Mouse (Mus musculus) limb, embryonic 15.5 days (tissue): ENCODE measurements around the gene Hdac8. TPM values are rescaled to one million over a fixed set of nuclear protein-coding genes. Genes with fewer than 3 reads are reported as not detected.

Source experiments
- ATAC-seq: fragments of 200-750 bp; cut with Nextera tagmentation; 2 replicates; pipeline ENCODE4 v1.8.0; 2017; ENCODE audit warnings: low read depth, moderate TSS enrichment; ENCODE audit not compliant: insufficient number of reproducible peaks, low FRiP score, low TSS enrichment
- H3K27ac ChIP-seq: fragments of 300-500 bp; sonication (generic); 2 replicates; pipeline ENCODE4 v1.5.1; 2015; ENCODE audit warnings: moderate library complexity, mild to moderate bottlenecking, inconsistent platforms
- H3K27me3 ChIP-seq: fragments of 300-500 bp; sonication (generic); 2 replicates; pipeline ENCODE4 v1.6.1; 2015; ENCODE audit warnings: inconsistent platforms
- H3K36me3 ChIP-seq: fragments of 300-500 bp; sonication (generic); 2 replicates; pipeline ENCODE4 v1.6.1; 2015; ENCODE audit warnings: inconsistent platforms
- H3K4me1 ChIP-seq: fragments of 300-500 bp; sonication (generic); 2 replicates; pipeline ENCODE4 v1.6.1; 2015; ENCODE audit warnings: inconsistent platforms
- H3K4me2 ChIP-seq: fragments of 300-500 bp; sonication (generic); 2 replicates; pipeline ENCODE4 v1.6.1; 2015; ENCODE audit warnings: mild to moderate bottlenecking, inconsistent platforms
- H3K4me3 ChIP-seq: fragments of 300-500 bp; sonication (generic); 2 replicates; pipeline ENCODE4 v1.5.1; 2015; ENCODE audit warnings: mild to moderate bottlenecking, inconsistent platforms
- H3K9ac ChIP-seq: fragments of 300-500 bp; sonication (generic); 2 replicates; pipeline ENCODE4 v1.6.1; 2015; ENCODE audit warnings: inconsistent platforms
- H3K9me3 ChIP-seq: fragments of 300-500 bp; sonication (generic); 2 replicates; pipeline ENCODE4 v1.6.1; 2016; ENCODE audit warnings: inconsistent platforms
- WGBS: fragments of 180-500 bp; shearing (Covaris S2); methylation state at CpG from one replicate; pipeline ENCODE4 v1.1.7; 2015; 5-methylcytosine and 5-hydroxymethylcytosine counted together
- polyA plus RNA-seq: library from polyadenylated mRNA; unstranded; fragments of >200 nt; fragmentation: Nextera tagmentation; extraction: Ambion mirVana; gene quantifications from 2 replicates; pipeline ENCODE4 v1.2.1, GENCODE M21; 2015

Hdac8 gene
- polyA plus RNA-seq, 1 experiment from 2014 or later = 13.2 TPM

DNA sequence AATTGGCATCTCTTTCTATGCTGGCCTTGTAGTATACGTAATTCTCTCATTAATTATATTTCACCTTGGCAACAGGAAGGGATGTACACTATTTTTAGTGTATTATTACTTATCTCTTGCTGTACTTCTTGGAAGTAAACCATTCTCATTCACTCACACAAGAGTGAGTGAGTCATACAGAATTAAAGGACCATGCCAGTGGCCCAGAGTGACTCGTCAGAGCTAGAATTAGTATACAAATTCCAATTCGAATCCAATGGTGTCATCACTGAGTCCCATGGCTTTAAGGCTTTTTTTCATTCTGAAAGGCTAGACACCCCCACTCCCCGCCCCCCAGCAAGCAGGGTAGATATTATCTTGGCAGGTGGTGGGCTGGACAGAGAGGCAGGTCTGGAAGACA, 88.2 kb downstream of the Hdac8 start:
- no peak overlapping the region for H3K4me3 ChIP-seq
- ATAC-seq = no peak
- H3K4me1 ChIP-seq = peaks cover 5% of the 10 kb centered on the region; the same call in 1 of the 2 replicates
- H3K9ac ChIP-seq = no peak overlapping the region
- no peaks in the 10 kb centered on the region for H3K9me3 ChIP-seq
- no peaks in the 10 kb centered on the region for H3K36me3 ChIP-seq
- H3K4me2 ChIP-seq = no peak overlapping the region
- 72% methylated on average over 4 of the region's 4 CpGs for WGBS
- H3K27me3 ChIP-seq = peaks cover 13% of the 10 kb centered on the region; the same call in 1 of the 2 replicates
- H3K27ac ChIP-seq = no peak overlapping the region

DNA sequence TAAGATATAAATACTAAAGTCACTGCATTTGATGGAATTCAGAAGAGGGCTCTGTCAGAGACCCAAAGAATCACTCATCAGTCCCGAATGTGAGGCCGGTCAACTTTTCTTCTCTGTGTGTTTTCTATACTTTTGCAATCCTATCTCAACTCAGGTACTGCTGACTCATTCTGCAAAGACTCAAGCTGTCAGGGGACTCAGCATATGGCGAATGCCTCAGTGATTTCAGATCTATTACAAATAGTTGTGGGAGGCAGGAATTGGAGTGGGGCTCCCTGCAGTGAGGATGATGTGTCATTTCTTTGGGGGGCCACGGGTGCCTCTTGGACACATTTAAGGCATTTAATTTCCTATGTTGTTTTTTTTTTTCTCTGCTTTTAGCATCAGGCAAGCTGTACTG, 88.8 kb downstream of the Hdac8 start:
- Histone ChIP-seq H3K9me3 (no peaks in the 10 kb centered on the region), H3K4me3 (no peak overlapping the region), H3K27ac (no peak overlapping the region), H3K4me1 (peaks cover 5% of the 10 kb centered on the region; the same call in 1 of the 2 replicates), H3K9ac (no peak overlapping the region), H3K36me3 (no peaks in the 10 kb centered on the region), H3K4me2 (no peak overlapping the region), H3K27me3 (peaks cover 13% of the 10 kb centered on the region; the same call in 1 of the 2 replicates)
- ATAC-seq = no peak
- 53% methylated on average over 4 of the region's 4 CpGs for WGBS

DNA sequence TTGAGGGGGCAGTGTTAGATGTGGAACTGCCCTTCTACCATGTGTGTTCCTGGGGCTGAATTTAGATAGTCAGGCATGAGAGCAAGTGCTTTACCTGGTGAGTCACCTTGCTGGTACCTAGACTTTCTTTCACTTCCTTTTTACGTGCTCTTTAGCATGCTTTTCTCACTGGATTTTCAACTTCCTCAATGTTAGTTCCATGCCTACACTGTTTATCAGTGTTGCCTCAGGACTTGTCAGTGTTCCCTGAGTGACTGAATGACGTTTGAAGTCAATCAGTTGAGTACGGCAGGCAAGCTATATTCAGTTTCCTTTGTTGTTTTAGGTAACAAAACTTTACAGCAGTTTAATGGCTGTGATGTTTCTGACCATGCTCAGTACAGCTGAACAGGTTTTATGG, 120.4 kb downstream of the Hdac8 start:
- no peak for ATAC-seq
- H3K4me3 ChIP-seq = no peak overlapping the region
- no peak overlapping the region for H3K9ac ChIP-seq
- H3K4me1 ChIP-seq = no peaks in the 10 kb centered on the region
- WGBS = 47% methylated on average over 3 of the region's 3 CpGs
- no peak overlapping the region for H3K4me2 ChIP-seq
- no peak overlapping the region for H3K27ac ChIP-seq
- no peaks in the 10 kb centered on the region for H3K9me3 ChIP-seq
- H3K27me3 ChIP-seq = peaks cover 10% of the 10 kb centered on the region; the same call in 1 of the 2 replicates
- no peaks in the 10 kb centered on the region for H3K36me3 ChIP-seq

DNA sequence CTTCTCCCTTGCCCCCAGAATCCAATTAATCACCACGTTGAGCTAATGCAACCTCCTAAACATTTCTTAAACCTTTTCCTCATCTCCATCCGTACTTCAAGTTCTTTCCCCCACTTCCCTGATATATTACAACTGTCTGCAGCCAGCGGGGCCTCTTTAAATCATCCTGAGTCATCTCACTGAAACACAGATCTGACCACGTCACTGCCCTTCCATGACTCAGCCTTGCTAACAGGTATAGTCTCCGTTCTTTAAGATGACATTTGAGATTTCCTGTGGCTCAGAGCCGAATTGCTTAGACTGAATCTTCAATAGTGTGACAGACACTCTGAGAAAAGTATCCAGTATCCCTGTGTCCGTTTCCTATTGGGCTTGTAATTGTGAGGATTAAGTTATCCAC, 122.0 kb downstream of the Hdac8 start:
- H3K36me3 ChIP-seq = no peaks in the 10 kb centered on the region
- H3K27me3 ChIP-seq = peaks cover 10% of the 10 kb centered on the region; the same call in 1 of the 2 replicates
- H3K4me3 ChIP-seq = no peak overlapping the region
- H3K9me3 ChIP-seq = no peaks in the 10 kb centered on the region
- no peaks in the 10 kb centered on the region for H3K4me1 ChIP-seq
- H3K4me2 ChIP-seq = no peak overlapping the region
- 48% methylated on average over 7 of the region's 7 CpGs for WGBS
- no peak overlapping the region for H3K27ac ChIP-seq
- ATAC-seq = no peak
- no peak overlapping the region for H3K9ac ChIP-seq

DNA sequence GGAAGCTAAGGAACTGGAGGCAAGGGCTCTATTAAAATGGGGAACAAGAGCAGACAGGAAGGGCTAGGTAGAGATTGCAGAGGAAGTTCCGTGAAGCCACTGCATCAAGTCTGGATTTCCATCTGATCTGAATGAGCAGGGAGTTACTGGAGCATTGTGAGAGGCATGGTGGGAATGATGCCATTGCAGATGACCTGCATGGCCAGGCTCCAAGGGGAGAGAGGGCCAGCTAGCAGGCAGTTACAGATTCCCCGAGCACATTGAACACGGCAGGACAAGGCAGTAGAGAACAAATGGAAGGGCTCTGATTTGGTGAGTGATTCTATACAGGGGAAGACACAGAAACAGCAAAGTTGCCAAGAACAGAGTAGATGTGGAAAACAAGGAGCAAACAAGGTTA, 138.6 kb downstream of the Hdac8 start:
- no peak overlapping the region for H3K9ac ChIP-seq
- no peak for ATAC-seq
- no peaks in the 10 kb centered on the region for H3K36me3 ChIP-seq
- H3K9me3 ChIP-seq = no peaks in the 10 kb centered on the region
- no peak overlapping the region for H3K4me3 ChIP-seq
- peaks cover 13% of the 10 kb centered on the region for H3K27me3 ChIP-seq
- WGBS = 82% methylated on average over 3 of the region's 3 CpGs
- no peaks in the 10 kb centered on the region for H3K4me1 ChIP-seq
- no peak overlapping the region for H3K4me2 ChIP-seq
- H3K27ac ChIP-seq = no peak overlapping the region

DNA sequence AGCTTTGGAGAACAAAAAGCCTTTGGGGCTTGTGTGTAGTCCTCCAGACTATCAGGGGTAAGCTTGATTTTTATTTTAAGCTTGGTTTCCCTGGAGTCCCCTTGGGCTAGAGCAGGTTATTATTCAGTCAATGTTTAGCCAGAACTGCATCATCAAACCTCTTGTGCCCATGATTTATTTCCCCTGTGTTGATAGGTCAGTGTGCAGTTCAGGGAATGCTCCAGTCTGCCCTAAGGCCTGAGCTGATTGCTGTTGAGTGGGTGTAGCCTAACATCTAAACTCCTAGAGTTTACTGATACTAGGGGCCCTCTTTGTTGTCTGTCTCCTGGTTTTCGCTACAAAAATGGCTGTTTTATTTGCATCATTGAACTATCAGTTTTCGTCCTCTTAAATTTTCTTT, 142.9 kb downstream of the Hdac8 start:
- H3K4me3 ChIP-seq = no peak overlapping the region
- H3K9ac ChIP-seq = no peak overlapping the region
- no peaks in the 10 kb centered on the region for H3K4me1 ChIP-seq
- H3K9me3 ChIP-seq = no peaks in the 10 kb centered on the region
- no peak for ATAC-seq
- H3K27ac ChIP-seq = no peak overlapping the region
- 71% methylated on average over 2 of the region's 2 CpGs for WGBS
- no peaks in the 10 kb centered on the region for H3K36me3 ChIP-seq
- H3K4me2 ChIP-seq = no peak overlapping the region
- H3K27me3 ChIP-seq = no peaks in the 10 kb centered on the region

DNA sequence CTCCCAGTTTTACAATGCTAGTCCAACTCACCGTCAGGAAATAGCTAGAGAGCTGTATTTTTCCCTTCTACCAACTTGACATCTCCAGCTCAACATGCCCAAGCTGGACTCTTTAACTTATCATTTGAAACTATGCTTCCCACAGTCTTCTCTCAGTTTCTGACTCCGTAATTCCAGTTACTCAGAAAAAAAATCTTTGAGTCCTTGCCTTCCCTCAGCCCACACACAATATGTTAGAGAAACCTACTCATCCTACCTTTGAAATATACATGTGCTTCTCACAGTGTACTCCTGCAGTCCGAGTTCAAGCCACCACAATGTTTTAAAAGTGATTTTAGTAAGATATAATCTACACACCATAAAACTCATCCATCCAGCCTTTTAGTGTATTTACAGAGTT, 151.7 kb downstream of the Hdac8 start:
- no peaks in the 10 kb centered on the region for H3K4me1 ChIP-seq
- no peak overlapping the region for H3K4me2 ChIP-seq
- H3K36me3 ChIP-seq = no peaks in the 10 kb centered on the region
- H3K4me3 ChIP-seq = no peak overlapping the region
- H3K9ac ChIP-seq = no peak overlapping the region
- peaks cover 20% of the 10 kb centered on the region for H3K27me3 ChIP-seq
- WGBS = 77% methylated on average over 3 of the region's 3 CpGs
- H3K9me3 ChIP-seq = no peaks in the 10 kb centered on the region
- ATAC-seq = no peak
- no peak overlapping the region for H3K27ac ChIP-seq

DNA sequence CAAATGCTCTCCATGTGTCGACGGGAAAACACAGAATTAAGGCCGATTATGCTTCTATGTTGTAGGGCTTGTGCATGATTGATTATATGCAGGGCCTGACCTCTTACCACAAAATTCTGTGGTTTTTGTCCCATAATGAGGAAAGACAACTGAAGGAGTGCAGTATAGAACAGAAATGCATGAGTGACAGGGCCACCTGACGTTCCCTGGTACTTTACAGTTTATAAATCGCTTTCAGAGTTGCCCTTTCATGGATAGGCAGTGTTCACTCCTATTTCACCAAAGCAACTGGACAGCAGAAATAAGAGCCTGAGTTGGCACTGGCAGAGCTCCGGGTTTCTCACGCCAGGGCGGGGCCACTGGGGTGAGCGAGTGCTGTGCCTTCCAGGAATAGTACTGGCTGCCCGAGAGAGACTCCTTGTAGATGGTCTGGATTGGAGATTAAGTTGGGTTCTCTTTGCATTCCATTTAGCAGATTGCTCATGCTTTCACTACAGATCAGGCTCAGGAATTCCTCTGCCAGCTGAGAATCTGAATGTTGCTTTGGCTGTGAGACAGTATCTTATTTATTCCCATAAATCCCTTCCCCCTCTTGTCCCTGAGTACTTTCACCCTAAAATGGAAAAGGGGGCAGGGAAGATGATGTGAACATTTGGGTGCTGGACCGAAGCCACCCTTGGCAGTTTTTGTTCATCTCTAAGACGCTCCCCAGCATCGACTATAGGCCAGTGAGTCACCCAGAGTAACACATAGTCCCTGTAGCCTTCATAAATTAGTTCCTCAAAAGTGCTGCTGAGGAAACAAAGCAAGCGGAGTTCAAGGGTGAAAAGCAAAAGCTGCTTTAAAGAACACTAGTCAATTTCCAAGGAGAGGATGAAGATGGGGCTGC, 155.1 kb downstream of the Hdac8 start:
- no peaks in the 10 kb centered on the region for H3K4me1 ChIP-seq
- peaks cover 22% of the 10 kb centered on the region for H3K27me3 ChIP-seq
- H3K9ac ChIP-seq = no peak overlapping the region
- H3K36me3 ChIP-seq = no peaks in the 10 kb centered on the region
- H3K27ac ChIP-seq = no peak overlapping the region
- H3K9me3 ChIP-seq = no peaks in the 10 kb centered on the region
- H3K4me2 ChIP-seq = no peak overlapping the region
- ATAC-seq = no peak
- 64% methylated on average over 14 of the region's 14 CpGs for WGBS
- no peak overlapping the region for H3K4me3 ChIP-seq

DNA sequence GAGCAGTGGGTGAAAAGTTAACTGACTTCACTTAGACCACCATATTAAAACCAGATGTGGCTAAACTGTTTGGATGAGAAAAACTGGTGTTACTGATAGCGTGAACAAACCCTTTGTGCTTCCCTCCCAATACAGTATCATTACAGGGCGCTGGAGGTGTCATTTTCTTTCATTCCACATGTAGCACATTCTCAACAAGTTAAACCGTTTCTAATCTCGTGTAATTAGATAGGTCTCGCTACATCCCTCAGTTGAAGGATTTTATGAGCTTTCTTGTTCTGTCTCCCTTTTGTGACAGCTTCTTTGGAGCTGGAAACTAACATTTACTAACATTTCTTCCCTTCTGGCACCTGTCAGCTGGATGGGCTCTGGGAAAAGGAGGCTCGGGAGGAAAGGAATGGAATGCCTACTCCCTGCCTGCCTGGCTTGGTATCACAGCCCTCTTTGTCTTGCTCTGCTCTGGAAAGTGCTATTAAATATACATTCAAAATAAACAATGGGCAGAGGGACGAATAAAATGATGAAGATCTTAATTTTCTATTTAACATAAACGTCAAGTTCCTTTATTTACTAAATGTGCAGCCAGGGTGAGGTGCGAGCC, 156.2 kb downstream of the Hdac8 start:
- H3K27ac ChIP-seq = no peak overlapping the region

DNA sequence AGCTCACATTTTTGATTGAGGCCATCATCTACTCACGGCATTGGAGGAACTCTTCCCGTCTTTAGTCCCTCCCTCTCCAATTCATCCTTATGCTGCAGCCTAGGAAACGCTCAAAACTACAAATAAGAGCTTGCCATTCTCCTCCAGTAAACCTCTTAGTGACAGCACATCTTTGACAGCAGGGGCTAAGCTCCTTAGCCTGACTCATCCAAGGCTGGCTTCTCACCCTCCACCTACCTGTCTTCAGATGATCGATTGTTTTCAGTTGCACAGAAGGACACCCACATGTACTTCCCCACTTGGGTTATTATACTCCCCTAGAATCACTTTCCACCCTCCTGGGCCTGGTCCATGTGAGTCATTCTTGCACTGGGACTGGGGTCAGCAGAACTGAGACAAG, 163.5 kb downstream of the Hdac8 start:
- H3K27ac ChIP-seq = no peak overlapping the region
- no peaks in the 10 kb centered on the region for H3K4me1 ChIP-seq
- 66% methylated on average over 4 of the region's 4 CpGs for WGBS
- no peak for ATAC-seq
- H3K27me3 ChIP-seq = peaks cover 10% of the 10 kb centered on the region; the same call in 1 of the 2 replicates
- no peaks in the 10 kb centered on the region for H3K36me3 ChIP-seq
- no peak overlapping the region for H3K4me3 ChIP-seq
- no peak overlapping the region for H3K9ac ChIP-seq
- H3K4me2 ChIP-seq = no peak overlapping the region
- H3K9me3 ChIP-seq = no peaks in the 10 kb centered on the region

More for the DNA sequence above, 156.2 kb downstream of the Hdac8 start:
- H3K27me3 ChIP-seq = peaks cover 23% of the 10 kb centered on the region
- WGBS = 28% methylated on average over 9 of the region's 9 CpGs
- H3K4me1 ChIP-seq = no peaks in the 10 kb centered on the region
- no peak overlapping the region for H3K4me2 ChIP-seq
- no peaks in the 10 kb centered on the region for H3K36me3 ChIP-seq
- H3K4me3 ChIP-seq = no peak overlapping the region
- no peak overlapping the region for H3K9ac ChIP-seq
- ATAC-seq = no peak
- H3K9me3 ChIP-seq = no peaks in the 10 kb centered on the region

DNA sequence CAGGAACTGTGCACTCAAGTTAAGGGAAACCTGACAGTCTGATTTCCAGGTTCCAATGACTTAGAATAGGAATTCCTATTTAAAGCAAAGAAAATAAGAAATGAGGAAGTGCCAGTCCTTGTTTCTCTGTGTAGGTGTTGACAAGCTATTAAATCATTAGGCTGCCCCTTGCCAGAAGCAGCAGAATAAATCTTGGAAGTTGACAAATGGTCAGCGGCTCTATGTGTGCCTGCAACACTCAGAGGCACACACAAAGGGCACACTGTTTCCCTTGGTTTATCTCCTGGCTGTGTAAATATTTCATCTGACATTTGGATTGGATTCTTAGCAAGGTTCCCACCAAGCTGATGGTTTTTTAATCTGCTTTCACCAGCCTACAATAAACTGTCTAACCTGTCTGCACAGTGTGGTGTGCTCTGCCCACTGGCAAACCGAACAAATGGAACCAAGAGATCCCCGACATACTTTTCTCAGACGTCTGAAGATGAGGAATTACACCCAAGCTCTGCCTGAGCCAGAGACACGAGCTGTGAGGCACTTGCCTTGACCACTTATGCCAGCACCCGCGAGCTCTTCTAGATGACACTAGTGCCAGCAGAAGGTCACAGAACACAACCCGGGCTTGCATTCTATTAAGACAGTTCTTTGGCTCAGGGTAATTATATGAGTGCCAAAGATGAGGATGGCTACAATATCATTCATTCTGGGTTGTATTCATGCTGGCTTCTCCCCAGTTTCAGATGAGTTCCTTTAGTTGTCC, 165.6 kb downstream of the Hdac8 start:
- Histone ChIP-seq H3K9me3 (no peaks in the 10 kb centered on the region), H3K9ac (no peak overlapping the region), H3K4me3 (no peak overlapping the region), H3K36me3 (no peaks in the 10 kb centered on the region), H3K4me1 (no peaks in the 10 kb centered on the region), H3K27me3 (peaks cover 8% of the 10 kb centered on the region; the same call in 1 of the 2 replicates), H3K4me2 (no peak overlapping the region), H3K27ac (no peak overlapping the region)
- no peak for ATAC-seq
- 60% methylated on average over 8 of the region's 8 CpGs for WGBS

DNA sequence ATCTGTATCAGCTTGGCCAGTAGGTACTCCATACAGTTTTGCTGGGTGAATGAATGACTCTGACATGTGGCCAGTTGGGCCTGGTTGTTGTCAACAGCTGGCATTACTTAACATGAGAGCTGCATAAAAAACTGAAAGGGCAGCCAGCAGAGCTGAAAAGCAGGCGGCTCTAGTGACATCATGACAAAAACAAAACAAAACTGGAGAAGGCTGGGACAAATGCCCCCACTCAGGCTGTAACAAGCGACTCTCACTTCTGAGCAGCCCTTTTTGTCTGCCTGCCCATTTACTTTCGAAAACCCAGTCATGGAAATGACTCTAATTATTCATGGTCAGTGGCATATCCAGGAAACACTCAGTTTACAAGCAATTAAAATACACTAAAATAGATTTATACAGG, 185.5 kb downstream of the Hdac8 start:
- H3K9ac ChIP-seq = no peak overlapping the region
- 61% methylated on average over 3 of the region's 3 CpGs for WGBS
- peaks cover 10% of the 10 kb centered on the region; the same call in 1 of the 2 replicates for H3K27me3 ChIP-seq
- H3K4me1 ChIP-seq = no peaks in the 10 kb centered on the region
- H3K4me2 ChIP-seq = no peak overlapping the region
- H3K9me3 ChIP-seq = no peaks in the 10 kb centered on the region
- ATAC-seq = no peak
- H3K4me3 ChIP-seq = no peak overlapping the region
- H3K27ac ChIP-seq = no peak overlapping the region
- no peaks in the 10 kb centered on the region for H3K36me3 ChIP-seq
